Mouse (Mus musculus): ENCODE measurements around the gene Zfp839.
A peak's percentile ranks its signal among the peaks of the same experiment; 100 is the strongest.
"Not testable (repeated sequence)": the region's sequence is repeated elsewhere in the genome, so short reads cannot be mapped to it uniquely, and the experiment has no call there.

The Zfp839 gene

GRCm38 (mm10) chr12:110840348-110841198, 9.5 kb upstream of the Zfp839 start, which contains the start of gene Mok:
Gene Mok, minus strand, starts transcription at chr12:110840939.
- peak; percentile 85 for DNase-seq (ENCODE audit: low read depth, low spot score)

- DNase-seq (ENCODE audit: low read depth, low spot score), result no peak
These were observed 8.1 kb upstream of the Zfp839 start for GRCm38 (mm10) chr12:110841731-110842493.

- DNase-seq (ENCODE audit: low read depth, low spot score), result no peak
These were observed 6.6 kb upstream of the Zfp839 start for GRCm38 (mm10) chr12:110843194-110844048.

GRCm38 (mm10) chr12:110844227-110845130, 5.6 kb upstream of the Zfp839 start:
- DNase-seq (ENCODE audit: low read depth, low spot score), result no peak

- peak; percentile 86 for DNase-seq (ENCODE audit: low read depth, low spot score)
These were observed 4.7 kb upstream of the Zfp839 start for GRCm38 (mm10) chr12:110845131-110845880.

GRCm38 (mm10) chr12:110846191-110846765, 3.8 kb upstream of the Zfp839 start:
- DNase-seq (ENCODE audit: low read depth, low spot score), result no peak

GRCm38 (mm10) chr12:110850929-110851256, 840 bp downstream of the Zfp839 start:
- no peak for DNase-seq (ENCODE audit: low read depth, low spot score)

- no peak for DNase-seq (ENCODE audit: low read depth, low spot score)
These were observed 1.4 kb downstream of the Zfp839 start for GRCm38 (mm10) chr12:110851414-110851813.

GRCm38 (mm10) chr12:110851923-110852322, 1.9 kb downstream of the Zfp839 start:
- no peak for DNase-seq (ENCODE audit: low read depth, low spot score)

GRCm38 (mm10) chr12:110854786-110855737, 5.0 kb downstream of the Zfp839 start:
- no peak for DNase-seq (ENCODE audit: low read depth, low spot score)

- DNase-seq (ENCODE audit: low read depth, low spot score), result no peak
These were observed 7.1 kb downstream of the Zfp839 start for GRCm38 (mm10) chr12:110857196-110857595.

GRCm38 (mm10) chr12:110858681-110859080, 8.6 kb downstream of the Zfp839 start:
- not testable (repeated sequence) for DNase-seq (ENCODE audit: low read depth, low spot score)

GRCm38 (mm10) chr12:110860293-110860692, 10.2 kb downstream of the Zfp839 start:
- no peak for DNase-seq (ENCODE audit: low read depth, low spot score)

GRCm38 (mm10) chr12:110861256-110861655, 11.2 kb downstream of the Zfp839 start:
- no peak for DNase-seq (ENCODE audit: low read depth, low spot score)

GRCm38 (mm10) chr12:110864008-110864407, 14.0 kb downstream of the Zfp839 start:
- no peak for DNase-seq (ENCODE audit: low read depth, low spot score)

GRCm38 (mm10) chr12:110865571-110865970, 15.5 kb downstream of the Zfp839 start:
- DNase-seq (ENCODE audit: low read depth, low spot score), result no peak

- DNase-seq (ENCODE audit: low read depth, low spot score), result no peak
These were observed 15.9 kb downstream of the Zfp839 start for GRCm38 (mm10) chr12:110865989-110866388.

- DNase-seq (ENCODE audit: low read depth, low spot score), result no peak
These were observed 20.1 kb downstream of the Zfp839 start for GRCm38 (mm10) chr12:110870107-110870506.

All from WW6 (cell line).